In the genomic region with DNA sequence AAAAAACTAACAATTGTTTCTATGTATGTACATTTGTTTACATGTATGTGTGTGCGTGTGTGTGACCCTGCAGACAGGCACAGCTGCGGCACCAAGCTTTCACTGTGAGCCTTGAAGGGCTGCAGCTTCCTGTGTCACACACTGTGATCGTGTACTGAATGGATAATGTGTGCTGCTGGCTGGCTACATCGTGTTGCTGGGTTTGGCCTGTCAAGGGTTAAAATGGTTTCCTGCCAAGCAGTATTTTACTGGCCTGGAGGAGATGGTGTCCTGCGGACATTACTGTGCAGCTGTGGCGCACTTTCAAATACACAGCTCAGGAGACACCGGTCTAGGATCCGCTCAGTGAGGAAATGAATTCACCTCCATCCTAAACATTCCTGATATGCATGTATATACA, we compare ENCODE assay signal across 8 mouse cellular contexts. TPM values are rescaled to one million over a fixed set of nuclear protein-coding genes. Genes with fewer than 3 reads are reported as not detected.
DNase-seq lines count a peak whose midpoint lies in the region.

No protein-coding gene starts in this region.

- H3K27me3 ChIP-seq in hindbrain, embryonic 10.5 days (ENCODE audit: insufficient read depth, poor library complexity, severe bottlenecking), result no peaks in the 10 kb centered on the region

- 33% methylated on average over 8 of the region's 8 CpGs for WGBS in hindbrain, embryonic 10.5 days

- DNase-seq in heart, postnatal 10 days, result peak; percentile 15 to 35
- DNase-seq in heart, adult 8-10 months (ENCODE audit: low spot score), result no peak
- peak; percentile 67 for DNase-seq in cerebellum, adult 9-10 months
- DNase-seq in hindbrain, embryonic 10.5 days (ENCODE audit: low spot score), result peak; percentile 27
- DNase-seq in mesoderm, embryonic 11.5 days (ENCODE audit: low read depth, low spot score), result peak; percentile 57
- DNase-seq in adrenal gland, postnatal 4 days (ENCODE audit: low spot score in 2 of 2), result no peak
- DNase-seq in ovary, adult 18-20 months (ENCODE audit: low spot score), result no peak
- no peak for DNase-seq in spleen, postnatal 36 days (ENCODE audit: low spot score in 2 of 2)

- no peak overlapping the region for H3K27ac ChIP-seq in hindbrain, embryonic 10.5 days

- peaks cover 6% of the 10 kb centered on the region; the same call in 1 of the 2 replicates for H3K4me1 ChIP-seq in hindbrain, embryonic 10.5 days (replicated peaks)

- intact Hi-C loops in heart, postnatal 10 days (cut with DNase I), result no loop called here

- H3K4me3 ChIP-seq in hindbrain, embryonic 10.5 days, result no peak overlapping the region

- peaks cover 16% of the 10 kb centered on the region for H3K9me3 ChIP-seq in hindbrain, embryonic 10.5 days

- peaks cover 14% of the 10 kb centered on the region; the same call in 1 of the 2 replicates for H3K36me3 ChIP-seq in hindbrain, embryonic 10.5 days

RNA-seq across cellular contexts. Expression of a gene that starts 3.7 kb away (rescaled TPM):
- under 1 TPM; 0.30 to 0.62 TPM for total RNA-seq in heart, postnatal 10 days (2021)
- total RNA-seq in heart, adult 8-10 months (2022), result 1 to 10 TPM in 2 of 4 experiments, under 1 TPM in 2; 0.86 to 1.6 (median 1.1) TPM
- 7.5 and 20.1 TPM in 2 replicates for polyA plus RNA-seq in hindbrain, embryonic 10.5 days (2016; fragmentation: Nextera tagmentation; extraction: Ambion mirVana)
- total RNA-seq in adrenal gland, postnatal 4 days (2021), result 10 to 100 TPM; 48.1 to 50.8 TPM

Comparison
In these comparisons a context has a peak if more than half of its experiments do, and no peak if none do; other contexts are left out.
1. DNase-seq: peak in heart, postnatal 10 days (2 of 2), cerebellum, adult 9-10 months (single experiment), hindbrain, embryonic 10.5 days (single experiment) and mesoderm, embryonic 11.5 days (single experiment); none in heart, adult 8-10 months (single experiment), adrenal gland, postnatal 4 days (0 of 2), ovary, adult 18-20 months (single experiment) and spleen, postnatal 36 days (0 of 2).
2. RNA of a gene that starts 3.7 kb away (total RNA-seq): 48.1 to 50.8 TPM in adrenal gland, postnatal 4 days; 0.86 to 1.6 TPM in heart, adult 8-10 months and 0.30 to 0.62 TPM in heart, postnatal 10 days; every median in the first group is over 10 times any median in the second.